Mouse (Mus musculus) kidney, postnatal 25 days (tissue): ENCODE data around the gene Cabp1.
"Not testable (repeated sequence)": the region's sequence is repeated elsewhere in the genome, so short reads cannot be mapped to it uniquely, and the experiment has no call there.

Experiments used
- DNase-seq, 2 experiments: peaks; one replicate each; pipeline ENCODE4 v3.0.0; 2021; ENCODE audit warnings: mixed read lengths in 2 of 2

Cabp1 gene

GRCm38 (mm10) chr5:115149675-115150459, 44.3 kb downstream of the Cabp1 start:
- DNase-seq, result peak in 1 of 2 experiments; percentile 36

- not testable (repeated sequence) for DNase-seq
Measured at GRCm38 (mm10) chr5:115148872-115149271, 45.3 kb downstream of the Cabp1 start.

- peak in 1 of 2 experiments; percentile 22 for DNase-seq
Measured at GRCm38 (mm10) chr5:115148378-115148777, 45.8 kb downstream of the Cabp1 start.

- peak in 1 of 2 experiments; percentile 67 for DNase-seq
Measured at GRCm38 (mm10) chr5:115147388-115147787, 46.8 kb downstream of the Cabp1 start.

GRCm38 (mm10) chr5:115146747-115147130, 47.4 kb downstream of the Cabp1 start:
- DNase-seq, result peak in 1 of 2 experiments; percentile 22

GRCm38 (mm10) chr5:115145976-115146746, 48.0 kb downstream of the Cabp1 start:
- peak in 1 of 2 experiments; percentile 26 for DNase-seq

DNA sequence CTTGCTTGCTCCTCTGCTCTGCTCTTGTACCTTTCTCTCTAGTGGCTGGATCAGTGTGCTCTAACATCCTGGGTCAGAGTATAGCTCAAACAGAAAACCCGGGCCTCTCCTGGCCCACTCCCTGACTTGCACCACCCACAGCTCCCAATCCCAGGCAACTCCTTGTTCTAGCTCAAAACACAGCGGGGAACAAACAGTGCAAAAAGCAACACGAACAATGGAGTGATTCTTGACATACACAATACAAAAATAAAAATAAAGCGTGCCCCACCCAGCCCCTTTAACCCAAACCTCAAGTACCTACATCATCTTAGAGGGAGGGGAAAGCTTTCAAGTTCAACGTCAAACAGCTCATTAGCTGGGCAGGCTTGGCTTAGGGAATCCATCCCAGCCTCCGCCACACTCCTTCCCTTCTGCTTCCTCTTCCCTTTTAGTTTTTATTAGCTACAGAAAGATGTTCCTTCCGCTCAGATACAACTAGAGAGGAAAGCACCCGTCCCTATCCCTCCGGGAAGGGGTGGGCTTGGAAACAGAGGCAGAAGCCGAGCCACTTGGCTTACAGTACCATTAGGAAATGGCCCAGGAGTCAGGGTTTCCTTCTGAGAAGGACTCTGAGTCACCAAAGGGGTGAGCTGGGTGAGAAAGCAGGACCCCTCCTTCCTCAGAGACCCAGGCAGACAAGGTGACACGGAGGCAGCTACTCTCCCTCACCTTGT, 48.8 kb downstream of the Cabp1 start:
- peak in 1 of 2 experiments; percentile 48 for DNase-seq

GRCm38 (mm10) chr5:115144471-115144870, 49.7 kb downstream of the Cabp1 start:
- DNase-seq, result peak in 1 of 2 experiments; percentile 30

DNA sequence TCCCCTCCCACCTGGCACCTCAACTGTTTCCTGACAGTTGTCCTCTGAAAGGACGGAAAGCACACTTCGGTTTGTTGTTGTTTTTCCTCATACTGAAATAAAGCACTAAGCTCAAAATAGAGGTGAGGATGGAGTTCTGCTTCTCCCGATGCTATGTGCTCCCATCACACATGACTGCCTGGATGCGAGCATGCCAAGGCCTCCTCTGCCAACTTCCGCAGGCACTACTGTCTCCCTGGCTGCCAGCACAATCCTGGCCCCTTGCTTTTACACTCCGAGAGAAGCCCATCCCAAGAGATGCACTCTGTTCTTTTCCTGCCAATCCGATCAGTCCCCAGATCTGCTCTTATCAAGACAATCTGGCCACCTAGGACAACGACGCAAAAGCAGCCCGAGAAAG, 50.6 kb downstream of the Cabp1 start:
- DNase-seq, result no peak

- DNase-seq, result no peak
Measured at GRCm38 (mm10) chr5:115142166-115142697, 51.9 kb downstream of the Cabp1 start.

- peak in 1 of 2 experiments; percentile 45 for DNase-seq
Measured at GRCm38 (mm10) chr5:115140726-115141125, 53.5 kb downstream of the Cabp1 start.

- DNase-seq, result no peak
Measured at GRCm38 (mm10) chr5:115139124-115139523, 55.1 kb downstream of the Cabp1 start.

DNA sequence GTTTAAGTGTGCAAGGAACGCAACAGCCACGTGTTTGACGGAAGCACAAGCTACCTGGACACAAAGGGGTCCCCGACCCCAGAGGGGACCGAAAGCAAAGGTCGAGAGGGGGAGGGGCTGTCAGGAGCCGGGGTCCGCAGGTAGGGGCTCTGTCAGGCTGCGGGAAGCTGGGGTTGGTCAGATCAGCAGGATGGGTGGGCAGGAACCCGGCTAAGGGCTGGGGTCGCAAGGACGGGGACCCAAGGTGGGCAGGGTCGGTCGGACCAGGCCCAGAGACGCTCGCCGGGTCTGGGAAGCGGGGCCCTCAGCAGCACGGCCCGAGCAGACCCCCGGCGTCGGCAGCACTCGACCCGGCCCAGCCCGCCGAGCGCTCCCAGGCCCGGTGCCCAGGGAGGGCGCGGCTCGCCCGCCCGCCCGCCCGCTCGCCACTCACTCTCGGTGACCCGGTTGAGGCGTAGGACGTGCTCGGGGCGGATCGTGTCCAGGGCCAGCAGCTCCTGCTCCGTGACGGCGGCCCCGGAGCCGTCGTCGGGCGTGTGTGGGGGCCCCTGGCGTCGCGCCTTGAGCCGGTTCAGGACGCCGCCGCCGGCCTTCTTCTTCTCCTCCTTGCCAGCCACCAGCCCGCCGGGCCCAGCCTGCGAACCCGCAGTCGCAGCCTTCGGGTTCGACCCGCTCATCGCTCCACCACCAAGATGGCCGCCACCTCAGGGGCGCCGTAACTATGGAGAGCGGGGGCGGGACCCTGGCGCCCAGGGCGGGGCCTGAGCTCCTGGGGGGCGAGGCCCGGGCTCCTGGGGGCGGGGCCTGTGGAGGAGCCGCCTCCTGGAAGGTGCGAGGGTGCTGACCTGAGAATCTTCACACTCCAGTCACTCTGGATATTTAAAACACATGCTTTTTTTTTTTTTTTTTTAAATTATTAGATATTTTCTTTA, 59.7 kb downstream of the Cabp1 start, which contains the start of gene Unc119b:
Gene Unc119b (minus strand): TSS at position 742 of the 932 bp plus-strand sequence.
- DNase-seq, result peak; percentile 91 to 94

- peak; percentile 25 to 62 for DNase-seq
Measured at GRCm38 (mm10) chr5:115133358-115134066, 60.7 kb downstream of the Cabp1 start.

- DNase-seq, result no peak
Measured at GRCm38 (mm10) chr5:115132465-115132864, 61.7 kb downstream of the Cabp1 start.

- peak in 1 of 2 experiments; percentile 40 for DNase-seq
Measured at GRCm38 (mm10) chr5:115129328-115129727, 64.9 kb downstream of the Cabp1 start.

- peak; percentile 80 to 92 for DNase-seq
Measured at GRCm38 (mm10) chr5:115127421-115128179, 66.6 kb downstream of the Cabp1 start.

- peak in 1 of 2 experiments; percentile 31 for DNase-seq
Measured at GRCm38 (mm10) chr5:115126578-115127312, 67.4 kb downstream of the Cabp1 start.

DNA sequence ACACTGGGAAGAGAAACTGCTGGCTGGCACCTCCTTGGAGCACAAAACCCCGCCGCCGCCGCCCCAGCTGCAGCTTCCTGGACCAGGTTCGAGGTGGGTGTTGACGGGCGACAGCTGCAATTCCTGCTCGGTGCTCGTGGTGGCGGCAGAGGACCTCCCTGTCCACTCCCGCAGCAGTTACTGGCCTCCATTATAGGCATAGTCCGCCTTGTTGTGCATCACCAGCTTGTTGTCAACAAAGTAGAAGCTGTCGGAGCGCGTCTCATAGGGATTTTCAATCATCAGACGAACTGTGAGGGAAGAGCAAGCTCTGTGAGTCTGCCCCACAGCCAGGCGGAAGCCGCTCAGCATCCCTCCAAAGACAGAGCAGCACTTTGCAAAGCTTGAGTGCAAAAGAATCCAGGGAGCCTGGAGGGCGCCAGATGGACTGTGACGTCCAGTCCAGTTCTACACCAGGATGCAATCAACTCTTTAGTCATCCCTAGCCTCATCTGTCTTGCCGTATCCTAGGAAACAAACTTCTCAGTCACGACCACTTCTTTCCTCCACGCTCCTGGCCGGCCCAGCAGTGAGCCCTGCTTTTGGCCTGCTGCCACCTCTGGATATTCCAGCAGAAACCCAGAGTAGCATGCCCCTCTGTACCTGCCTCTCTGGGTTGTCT, 68.8 kb downstream of the Cabp1 start:
- peak; percentile 87 to 88 for DNase-seq
